9 mouse cellular contexts compared by ENCODE assay signal in genomic region chr19:50264450-50264849, GRCm38 (mm10).
DNase-seq lines count a peak whose midpoint lies in the region; ATAC-seq lines count a peak whose summit lies in the region.
"Had no signal": no experiment of that assay in that cellular context is flagged by ENCODE, and none has a peak within 500 bp of the region (broad histone marks: within the 10 kb centered on the region; RNA-seq: fewer than 3 reads in every experiment).

No protein-coding gene starts in this region.

- intact Hi-C loops in left cerebral cortex, postnatal 4 days (cut with DNase I), result no loop called here

- H3K4me1 ChIP-seq in neural tube, embryonic 11.5 days (ENCODE audit: control insufficient read depth, insufficient read depth, low read length), result no peaks in the 10 kb centered on the region
- no peaks in the 10 kb centered on the region for H3K4me1 ChIP-seq in neural tube, embryonic 15.5 days
- H3K4me1 ChIP-seq in midbrain, embryonic 10.5 days, result 0 out of 2 replicates have a peak, but pooled peaks cover 3% of the 10 kb centered on the region
- H3K4me1 ChIP-seq: limb, embryonic 13.5 days had no signal

- H3K9ac ChIP-seq in neural tube, embryonic 11.5 days (ENCODE audit: low read length), result no peak overlapping the region
- H3K9ac ChIP-seq in neural tube, embryonic 15.5 days (replicated peaks), result no peak overlapping the region
- H3K9ac ChIP-seq: limb, embryonic 13.5 days had no signal

- no peaks in the 10 kb centered on the region for H3K27me3 ChIP-seq in neural tube, embryonic 11.5 days (ENCODE audit: control insufficient read depth, insufficient read depth, low read length)
- no peaks in the 10 kb centered on the region for H3K27me3 ChIP-seq in neural tube, embryonic 15.5 days (replicated peaks)
- no peaks in the 10 kb centered on the region for H3K27me3 ChIP-seq in midbrain, embryonic 10.5 days (ENCODE audit: low read depth, poor library complexity, severe bottlenecking)

- H3K27ac ChIP-seq in neural tube, embryonic 11.5 days (ENCODE audit: low read depth, low read length), result no peak overlapping the region
- H3K27ac ChIP-seq in neural tube, embryonic 15.5 days (replicated peaks), result no peak overlapping the region
- H3K27ac ChIP-seq in midbrain, embryonic 10.5 days (replicated peaks), result no peak overlapping the region
- H3K27ac ChIP-seq: limb, embryonic 13.5 days had no signal

- no peak for DNase-seq in frontal cortex, postnatal 10 days (ENCODE audit: low spot score in 2 of 2)
- peak; percentile 33 for DNase-seq in neural tube, embryonic 11.5 days (ENCODE audit: low spot score)
- peak; percentile 76 for DNase-seq in embryo, embryonic 10.5 days (ENCODE audit: low spot score)
- peak; percentile 61 for DNase-seq in left cerebral cortex, postnatal 4 days
- DNase-seq in midbrain, embryonic 10.5 days (ENCODE audit: low spot score), result no peak
- DNase-seq in urinary bladder, adult 2 months (ENCODE audit: low spot score), result no peak

- H3K9me3 ChIP-seq in neural tube, embryonic 11.5 days (ENCODE audit: control insufficient read depth, low read length), result no peaks in the 10 kb centered on the region
- H3K9me3 ChIP-seq in neural tube, embryonic 15.5 days (replicated peaks), result no peaks in the 10 kb centered on the region
- no peaks in the 10 kb centered on the region for H3K9me3 ChIP-seq in midbrain, embryonic 10.5 days (replicated peaks)
- H3K9me3 ChIP-seq: limb, embryonic 13.5 days had no signal

- no peaks in the 10 kb centered on the region for H3K36me3 ChIP-seq in neural tube, embryonic 11.5 days (ENCODE audit: control insufficient read depth, insufficient read depth, low read length)
- no peaks in the 10 kb centered on the region for H3K36me3 ChIP-seq in neural tube, embryonic 15.5 days
- H3K36me3 ChIP-seq in midbrain, embryonic 10.5 days, result no peaks in the 10 kb centered on the region
- H3K36me3 ChIP-seq: limb, embryonic 13.5 days had no signal

- H3K4me2 ChIP-seq in neural tube, embryonic 11.5 days (ENCODE audit: low read depth), result no peak overlapping the region
- no peak overlapping the region for H3K4me2 ChIP-seq in neural tube, embryonic 15.5 days
- H3K4me2 ChIP-seq: limb, embryonic 13.5 days had no signal

- no peak overlapping the region for H3K4me3 ChIP-seq in neural tube, embryonic 11.5 days (ENCODE audit: low read depth, low read length)
- no peak overlapping the region for H3K4me3 ChIP-seq in neural tube, embryonic 15.5 days (replicated peaks)
- no peak overlapping the region for H3K4me3 ChIP-seq in midbrain, embryonic 10.5 days
- H3K4me3 ChIP-seq: limb, embryonic 13.5 days had no signal

- ATAC-seq in frontal cortex, adult (ENCODE audit: low TSS enrichment), result 0 out of 2 replicates have a peak, but pooled peaks have one; percentile 55
- ATAC-seq in neural tube, embryonic 11.5 days (ENCODE audit: insufficient read depth, low FRiP score, low TSS enrichment), result no peak
- no peak for ATAC-seq in neural tube, embryonic 15.5 days (ENCODE audit: low FRiP score)

- WGBS in neural tube, embryonic 11.5 days, result 80% methylated on average over 1 of the region's 1 CpGs
- 89% methylated on average over 1 of the region's 1 CpGs for WGBS in neural tube, embryonic 15.5 days
- WGBS in midbrain, embryonic 10.5 days, result 82% methylated on average over 1 of the region's 1 CpGs

Comparison
In these comparisons a context has a peak if more than half of its experiments do, and no peak if none do; other contexts are left out.
1. DNase-seq: peak in neural tube, embryonic 11.5 days (single experiment), embryo, embryonic 10.5 days (single experiment) and left cerebral cortex, postnatal 4 days (single experiment); none in frontal cortex, postnatal 10 days (0 of 2), midbrain, embryonic 10.5 days (single experiment) and urinary bladder, adult 2 months (single experiment).